Mouse (Mus musculus) small intestine, adult 2 months (tissue): ENCODE data around the gene Vps45. TPM values are rescaled to one million over a fixed set of nuclear protein-coding genes. Genes with fewer than 3 reads are reported as not detected.
"Not testable (repeated sequence)": the region's sequence is repeated elsewhere in the genome, so short reads cannot be mapped to it uniquely, and the experiment has no call there.

Experiments used
- H3K27ac ChIP-seq: fragments of 200-500 bp; 2 replicates; pipeline ENCODE4 v1.5.1; 2012; ENCODE audit warnings: low read depth, low read length, control low read depth, inconsistent platforms; ENCODE audit not compliant: insufficient read depth
- H3K27me3 ChIP-seq: fragments of 200-500 bp; 2 replicates; pipeline ENCODE4 v1.6.1; 2012; ENCODE audit warnings: mild to moderate bottlenecking, moderate library complexity, low read length, inconsistent platforms; ENCODE audit not compliant: control insufficient read depth, insufficient read depth
- H3K36me3 ChIP-seq: fragments of 200-500 bp; 2 replicates; pipeline ENCODE4 v1.6.1; 2012; ENCODE audit warnings: mild to moderate bottlenecking, low read length, control low read depth, inconsistent platforms; ENCODE audit not compliant: control insufficient read depth, insufficient read depth
- H3K4me1 ChIP-seq: fragments of 200-500 bp; 2 replicates; pipeline ENCODE4 v1.6.1; 2012; ENCODE audit warnings: low read length, inconsistent platforms, mixed read lengths; ENCODE audit not compliant: control insufficient read depth, insufficient read depth, insufficient read length
- H3K4me3 ChIP-seq: fragments of 200-500 bp; 2 replicates; pipeline ENCODE4 v1.5.1; 2012; ENCODE audit warnings: low read depth, mild to moderate bottlenecking, control low read depth, inconsistent platforms, low read length, moderate library complexity
- CTCF ChIP-seq: fragments of 200-500 bp; IDR thresholded peaks from 2 replicates; pipeline ENCODE4 v1.5.1; 2012; ENCODE audit warnings: low read depth, mild to moderate bottlenecking, control low read depth, inconsistent platforms, low read length, moderate library complexity, mixed read lengths; ENCODE audit not compliant: insufficient replicate concordance, insufficient read length; ENCODE audit errors: extremely low read depth
- POLR2A ChIP-seq: fragments of 200-500 bp; IDR thresholded peaks from 2 replicates; pipeline ENCODE4 v1.6.1; 2012; ENCODE audit warnings: low read depth, mild to moderate bottlenecking, control low read depth, inconsistent platforms, low read length, moderate library complexity
- WGBS: fragments of 180-500 bp; shearing (Covaris S2); methylation state at CpG from one replicate; pipeline ENCODE4 v1.1.7; 2018; 5-methylcytosine and 5-hydroxymethylcytosine counted together
- polyA plus RNA-seq: library from polyadenylated mRNA; depleted of rRNA; stranded (reverse); fragments of >200 nt; gene quantifications from 2 replicates; pipeline ENCODE4 v1.2.3, GENCODE M21; 2012

Gene Vps45
- polyA plus RNA-seq, 1 experiment = 2.5 TPM

DNA sequence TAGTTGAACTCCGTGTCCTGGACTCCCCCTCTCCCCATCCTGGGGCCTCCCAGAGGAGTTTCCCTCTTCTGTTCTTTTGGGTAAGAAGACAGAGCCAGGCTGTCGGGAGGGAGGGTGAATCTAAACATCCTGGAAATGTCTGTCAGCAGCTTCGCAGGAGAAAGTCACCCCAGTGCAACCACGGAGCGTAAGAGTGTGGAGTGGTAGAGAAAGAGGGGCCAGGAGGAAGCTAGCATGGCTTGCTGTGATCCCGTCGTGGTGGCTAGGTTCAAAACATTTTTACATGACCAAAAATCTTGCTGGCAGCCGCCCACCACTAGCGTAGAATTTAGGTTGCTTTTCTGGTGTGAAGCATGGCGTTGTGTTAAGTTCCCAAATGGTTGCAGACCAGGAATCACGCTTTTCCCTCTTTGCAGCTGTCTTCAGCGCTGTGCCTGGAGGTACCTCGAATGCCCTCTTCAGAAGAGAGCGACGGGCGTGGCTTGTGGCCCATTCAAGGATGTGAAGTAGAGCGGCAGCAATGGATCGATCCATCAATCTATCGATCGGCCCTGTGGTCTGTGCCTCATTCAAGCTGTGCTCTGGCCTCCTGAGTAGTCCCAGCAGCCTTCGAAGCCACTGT lies 72.2 kb downstream of the Vps45 start:
- WGBS = 10% methylated on average over 21 of the region's 21 CpGs
- TF ChIP-seq CTCF = peak; percentile 4; the same call in 1 of the 2 replicates
- peak; percentile 40 for TF ChIP-seq POLR2A
- Histone ChIP-seq H3K27me3 (no peaks in the 10 kb centered on the region), H3K36me3 (peaks cover 14% of the 10 kb centered on the region), H3K4me1 (peaks cover 12% of the 10 kb centered on the region; the same call in 1 of the 2 replicates), H3K27ac (peak overlapping the region; percentile 69), H3K4me3 (peak overlapping the region; percentile 31)

DNA sequence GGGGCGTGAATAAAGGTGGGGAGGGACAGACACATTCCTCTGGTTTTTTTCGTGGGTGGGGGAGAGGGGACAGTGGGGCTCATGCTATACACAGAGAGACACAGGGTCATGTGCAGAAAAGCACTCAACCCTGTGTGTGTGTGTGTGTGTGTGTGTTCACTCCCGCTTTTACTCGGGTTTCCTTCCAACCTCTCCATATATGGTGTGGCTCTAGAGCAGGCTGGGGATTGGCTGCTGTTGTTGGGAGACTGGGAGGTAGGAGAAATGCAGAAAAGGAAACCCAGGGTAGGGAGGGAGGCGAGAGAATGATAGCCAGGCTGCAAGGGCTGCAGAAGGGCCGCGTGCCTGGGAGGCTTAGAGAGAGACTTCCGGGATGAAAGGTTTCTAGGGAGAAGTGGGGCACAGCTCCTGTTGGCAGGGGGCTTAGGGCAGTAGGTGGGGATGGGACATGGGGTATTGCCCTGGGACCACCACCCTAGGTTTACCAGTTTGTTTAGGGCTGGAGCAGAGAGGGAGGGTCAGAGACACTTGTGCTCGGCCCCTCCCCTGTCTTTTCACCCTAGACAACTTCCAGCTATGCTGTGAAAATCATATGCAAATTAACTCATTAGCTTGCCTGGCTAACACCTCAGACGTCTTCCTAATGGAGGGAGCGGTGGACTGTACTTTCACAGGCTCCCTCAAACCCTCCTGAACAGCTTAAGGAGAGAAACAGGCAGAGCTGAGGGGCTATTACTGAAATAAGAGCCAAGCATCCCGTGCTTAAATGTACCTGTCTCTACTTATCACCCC lies 72.9 kb downstream of the Vps45 start:
- TF ChIP-seq POLR2A (peak; percentile 57), CTCF (no peak)
- H3K27ac ChIP-seq = peak overlapping the region; percentile 69
- H3K4me1 ChIP-seq = peaks cover 12% of the 10 kb centered on the region; the same call in 1 of the 2 replicates
- H3K27me3 ChIP-seq = no peaks in the 10 kb centered on the region
- H3K4me3 ChIP-seq = peak overlapping the region; percentile 31
- 14% methylated on average over 12 of the region's 12 CpGs for WGBS
- peaks cover 14% of the 10 kb centered on the region for H3K36me3 ChIP-seq

DNA sequence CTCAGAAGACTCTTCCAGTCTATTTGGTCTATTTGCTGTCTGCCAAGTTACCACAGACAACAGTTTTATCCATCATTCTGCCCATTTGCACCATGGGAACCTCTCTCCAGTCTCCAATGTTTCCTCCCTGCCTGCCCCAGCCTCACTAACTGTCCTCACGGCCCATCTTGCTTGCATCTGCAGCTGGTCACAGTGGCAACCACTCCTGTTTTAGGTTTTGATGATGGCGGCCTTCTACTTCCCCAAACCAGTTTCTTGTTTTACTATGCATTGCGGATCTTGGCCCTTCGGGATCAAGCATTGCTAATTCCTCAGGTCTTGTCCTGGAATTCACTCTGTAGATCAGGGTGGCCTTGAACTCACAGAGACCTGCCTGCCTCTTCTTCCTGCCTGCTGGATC lies 76.1 kb downstream of the Vps45 start:
- WGBS = 82% methylated on average over 4 of the region's 4 CpGs
- Histone ChIP-seq H3K27ac (no peak overlapping the region), H3K27me3 (no peaks in the 10 kb centered on the region), H3K36me3 (no peaks in the 10 kb centered on the region), H3K4me3 (no peak overlapping the region), H3K4me1 (peaks cover 8% of the 10 kb centered on the region; the same call in 1 of the 2 replicates)
- TF ChIP-seq POLR2A (no peak), CTCF (no peak)

DNA sequence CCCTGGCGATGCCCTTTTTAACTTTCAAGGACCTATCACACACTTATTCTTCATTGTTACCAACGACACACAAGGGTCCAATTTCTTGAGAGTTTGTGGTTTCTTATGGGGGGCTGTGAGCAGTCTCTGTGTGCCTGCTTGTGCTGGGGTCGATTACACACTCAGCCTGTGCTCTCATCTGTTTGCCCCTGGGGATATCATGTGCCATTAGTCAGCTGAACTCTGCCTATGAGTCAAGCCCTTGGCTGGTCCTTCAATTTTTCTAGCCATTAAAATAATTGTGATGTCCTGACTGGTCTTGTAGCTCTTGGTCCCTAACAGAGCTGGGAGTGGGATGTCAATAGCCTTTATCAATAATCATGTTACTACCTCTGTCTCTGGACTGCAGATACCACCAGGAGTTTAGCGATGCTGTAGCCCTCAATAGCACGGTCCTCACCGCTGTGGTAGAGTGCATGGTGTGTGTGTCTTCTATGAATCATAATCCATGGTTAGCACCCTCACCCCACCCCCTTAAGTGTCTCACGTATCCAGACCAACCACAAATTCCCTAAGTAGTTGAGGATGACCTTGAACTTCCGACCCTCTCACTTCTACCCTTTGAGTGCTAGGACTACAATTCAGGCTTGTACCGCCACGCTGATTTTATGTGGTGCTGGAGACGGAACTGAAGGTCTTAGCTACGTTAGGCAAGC lies 77.8 kb downstream of the Vps45 start:
- WGBS = 80% methylated on average over 12 of the region's 12 CpGs
- no peaks in the 10 kb centered on the region for H3K27me3 ChIP-seq
- H3K4me1 ChIP-seq = peaks cover under 1% of the 10 kb centered on the region; the same call in 1 of the 2 replicates
- no peak overlapping the region for H3K27ac ChIP-seq
- no peaks in the 10 kb centered on the region for H3K36me3 ChIP-seq
- TF ChIP-seq CTCF = no peak
- TF ChIP-seq POLR2A = no peak
- no peak overlapping the region for H3K4me3 ChIP-seq

DNA sequence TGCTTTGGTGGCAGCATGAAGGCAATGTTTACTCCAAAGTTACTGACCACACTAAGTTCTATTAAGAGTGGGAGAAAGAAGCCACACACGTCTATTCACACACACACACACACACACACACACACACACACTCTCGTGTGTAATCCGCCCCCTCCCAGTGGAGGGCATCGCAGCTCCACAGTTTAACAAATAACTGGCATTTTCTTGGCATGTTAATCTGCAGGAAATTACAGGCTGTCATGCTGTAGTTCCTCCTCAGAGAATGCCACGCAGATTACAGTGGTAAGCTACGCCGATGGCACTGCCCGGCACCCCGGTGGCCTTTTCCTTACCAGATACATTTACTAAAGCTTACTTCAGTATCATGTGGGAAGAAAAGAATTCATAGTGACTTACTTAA lies 80.0 kb downstream of the Vps45 start:
- 78% methylated on average over 9 of the region's 9 CpGs for WGBS
- Histone ChIP-seq H3K27ac (no peak overlapping the region), H3K36me3 (no peaks in the 10 kb centered on the region), H3K4me3 (no peak overlapping the region), H3K4me1 (no peaks in the 10 kb centered on the region), H3K27me3 (peaks cover 5% of the 10 kb centered on the region; the same call in 1 of the 2 replicates)
- no peak for TF ChIP-seq CTCF
- TF ChIP-seq POLR2A = no peak

DNA sequence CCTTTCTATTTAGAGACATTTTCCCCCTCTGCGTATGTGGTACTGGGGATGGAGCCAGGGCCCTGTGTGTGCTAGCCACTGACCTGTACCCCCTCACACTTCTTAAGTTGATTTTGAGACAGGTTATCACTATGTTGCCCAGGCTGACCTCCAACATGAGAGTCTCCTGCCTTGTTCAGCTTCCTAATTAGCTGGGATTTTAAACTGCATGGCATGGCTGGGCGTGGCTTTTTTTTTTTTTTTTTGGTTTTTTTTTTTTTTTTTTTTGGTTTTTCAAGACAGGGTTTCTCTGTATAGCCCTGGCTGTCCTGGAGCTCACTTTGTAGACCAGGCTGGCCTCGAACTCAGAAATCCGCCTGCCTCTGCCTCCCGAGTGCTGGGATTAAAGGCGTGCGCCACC lies 80.7 kb downstream of the Vps45 start:
- Histone ChIP-seq H3K27ac (peak overlapping the region; percentile 51; the same call in 1 of the 2 replicates), H3K27me3 (peaks cover 11% of the 10 kb centered on the region; the same call in 1 of the 2 replicates)
- 89% methylated on average over 7 of the region's 7 CpGs for WGBS
- not testable (repeated sequence) for H3K4me3 ChIP-seq, H3K4me1 ChIP-seq, H3K36me3 ChIP-seq

DNA sequence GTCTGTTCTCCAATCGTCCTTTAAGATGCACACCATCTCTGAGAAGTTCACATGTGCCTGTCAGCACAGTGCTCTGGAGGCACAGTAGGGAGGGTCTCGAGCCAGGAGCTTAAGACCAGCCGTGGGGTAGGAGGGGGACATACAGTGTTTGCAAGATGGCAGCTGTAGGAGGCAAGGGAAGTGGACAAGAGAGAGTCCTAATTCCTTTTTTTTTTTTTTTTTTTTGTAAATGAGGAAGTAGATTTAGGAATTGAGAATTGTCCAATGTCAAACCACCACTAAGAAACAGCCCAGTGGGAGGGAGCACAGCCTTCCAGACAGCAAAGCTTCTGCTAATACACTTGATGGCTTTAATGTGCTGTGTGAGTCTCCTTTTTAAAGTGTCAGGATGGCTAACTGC lies 81.2 kb downstream of the Vps45 start:
- Histone ChIP-seq H3K27ac (peak overlapping the region; percentile 51; the same call in 1 of the 2 replicates), H3K4me3 (no peak overlapping the region)
- WGBS = 63% methylated on average over 3 of the region's 3 CpGs

More for the DNA sequence above, 81.2 kb downstream of the Vps45 start:
- H3K4me1 ChIP-seq = no peaks in the 10 kb centered on the region
- TF ChIP-seq CTCF (no peak), POLR2A (no peak)
- H3K27me3 ChIP-seq = peaks cover 14% of the 10 kb centered on the region; the same call in 1 of the 2 replicates
- no peaks in the 10 kb centered on the region for H3K36me3 ChIP-seq
